Comparison of ENCODE assay signal across 10 mouse cellular contexts in genomic region chr17:87877207-87878073, GRCm38 (mm10). TPM values are rescaled to one million over a fixed set of nuclear protein-coding genes. Genes with fewer than 3 reads are reported as not detected.
DNase-seq lines count a peak whose midpoint lies in the region; ATAC-seq lines count a peak whose summit lies in the region.
"Had no signal": no experiment of that assay in that cellular context is flagged by ENCODE, and none has a peak within 500 bp of the region (broad histone marks: within the 10 kb centered on the region; RNA-seq: fewer than 3 reads in every experiment).

No protein-coding gene starts in this region.

- H3K36me3 ChIP-seq in forebrain, embryonic 12.5 days (replicated peaks): no peaks in the 10 kb centered on the region
- no peaks in the 10 kb centered on the region for H3K36me3 ChIP-seq in stomach, embryonic 16.5 days (ENCODE audit: control insufficient read depth, insufficient read depth, low read length)

- peaks cover 23% of the 10 kb centered on the region for H3K27me3 ChIP-seq in forebrain, embryonic 12.5 days
- H3K27me3 ChIP-seq in stomach, embryonic 16.5 days (ENCODE audit: control insufficient read depth, insufficient read depth, low read length): no peaks in the 10 kb centered on the region

- H3K27ac ChIP-seq in brown adipose tissue, adult 24 weeks (replicated peaks; ENCODE audit: low read depth, low read length): peak overlapping the region; percentile 7; the same call in 1 of the 2 replicates
- no peak overlapping the region for H3K27ac ChIP-seq in forebrain, embryonic 12.5 days
- H3K27ac ChIP-seq in stomach, embryonic 16.5 days (ENCODE audit: low read length): no peak overlapping the region

- 12% methylated on average over 25 of the region's 25 CpGs for WGBS in forebrain, embryonic 12.5 days
- WGBS in stomach, embryonic 16.5 days: 29% methylated on average over 25 of the region's 25 CpGs

- no peaks in the 10 kb centered on the region for H3K4me1 ChIP-seq in brown adipose tissue, adult 24 weeks (ENCODE audit: control insufficient read depth, insufficient read depth, insufficient read length, low read length)
- peaks cover 36% of the 10 kb centered on the region for H3K4me1 ChIP-seq in forebrain, embryonic 12.5 days
- H3K4me1 ChIP-seq in stomach, embryonic 16.5 days (ENCODE audit: control insufficient read depth, insufficient read depth, low read length): no peaks in the 10 kb centered on the region; the same call in 1 of the 2 replicates

- H3K9me3 ChIP-seq in forebrain, embryonic 12.5 days: no peaks in the 10 kb centered on the region
- H3K9me3 ChIP-seq in stomach, embryonic 16.5 days (replicated peaks; ENCODE audit: control insufficient read depth, low read length): no peaks in the 10 kb centered on the region

- DNase-seq in adrenal gland, adult 2 months: peak; percentile 16
- DNase-seq in adrenal gland, postnatal 4 days (ENCODE audit: low spot score in 2 of 2): no peak
- peak; percentile 66 for DNase-seq in heart, postnatal 4 days
- peak; percentile 40 for DNase-seq in layer of hippocampus, adult 11-12 months (ENCODE audit: low spot score)

- H3K4me3 ChIP-seq in brown adipose tissue, adult 24 weeks (ENCODE audit: insufficient read depth, low read depth, low read length): peak overlapping the region; percentile 5; the same call in 1 of the 2 replicates
- no peak overlapping the region for H3K4me3 ChIP-seq in forebrain, embryonic 12.5 days (replicated peaks)
- no peak overlapping the region for H3K4me3 ChIP-seq in stomach, embryonic 16.5 days (replicated peaks; ENCODE audit: low read length)

- ATAC-seq in forebrain, embryonic 12.5 days (ENCODE audit: low FRiP score): peak; percentile 64; the same call in 1 of the 2 replicates
- ATAC-seq in megakaryocyte-erythroid progenitor cell, adult 5-6 weeks (replicated peaks; ENCODE audit: low FRiP score, low TSS enrichment, poor library complexity, severe bottlenecking): 0 out of 2 replicates have a peak, but pooled peaks have one; percentile 45
- peak; percentile 52 for ATAC-seq in stomach, embryonic 16.5 days (ENCODE audit: insufficient read depth, low FRiP score)

- no peak overlapping the region for H3K9ac ChIP-seq in forebrain, embryonic 12.5 days
- H3K9ac ChIP-seq in stomach, embryonic 16.5 days (ENCODE audit: low read length): no peak overlapping the region

- H3K4me2 ChIP-seq in forebrain, embryonic 12.5 days: peak overlapping the region; percentile 29
- peak overlapping the region; percentile 2; the same call in 1 of the 2 replicates for H3K4me2 ChIP-seq in stomach, embryonic 16.5 days (ENCODE audit: low read depth, low read length)

RNA-seq across cellular contexts. Expression of gene Rpl36-ps4, which starts 43.3 kb away (rescaled TPM):
- not detected for total RNA-seq in adrenal gland, adult 2 months (2021)
- polyA plus RNA-seq in adrenal gland, adult 2 months (2012; rRNA removed): not detected in 2 replicates
- total RNA-seq in adrenal gland, postnatal 4 days (2021): not detected
- polyA plus RNA-seq in brown adipose tissue, adult 24 weeks (2012; ENCODE audit: insufficient read depth, insufficient read length, missing spikeins): not detected in 2 replicates
- polyA plus RNA-seq in forebrain, embryonic 12.5 days (2016; fragmentation: Nextera tagmentation; extraction: Ambion mirVana): not detected in 2 replicates
- not detected for total RNA-seq in heart, postnatal 4 days (2021)
- not detected in 2 replicates for total RNA-seq in megakaryocyte-erythroid progenitor cell, adult 5-6 weeks (2014; fragmentation: Nextera tagmentation)
- not detected in 2 replicates for total RNA-seq in megakaryocyte-erythroid progenitor cell, adult 5-6 weeks (2017)
- not detected in 2 replicates for polyA plus RNA-seq in stomach, embryonic 16.5 days (2015; fragmentation: Nextera tagmentation; extraction: Ambion mirVana)
- total RNA-seq: left cerebral cortex, adult 8-10 months had no signal
- polyA plus RNA-seq: C2C12 had no signal

Comparison
In these comparisons a context has a peak if more than half of its experiments do, and no peak if none do; other contexts are left out.
1. DNase-seq: peak in adrenal gland, adult 2 months (single experiment), heart, postnatal 4 days (single experiment) and layer of hippocampus, adult 11-12 months (single experiment); none in adrenal gland, postnatal 4 days (0 of 2).
2. Peak in every context shown above with its lines, with median percentiles within 50 percentile points of each other: ATAC-seq.